Mouse (Mus musculus): ENCODE results near the gene Ranbp1. TPM values are rescaled to one million over a fixed set of nuclear protein-coding genes. Genes with fewer than 3 reads are reported as not detected.

The Ranbp1 gene
- total and polyA plus RNA-seq, 3 experiments: 605 to 1,263 (median 1,124) TPM

DNA sequence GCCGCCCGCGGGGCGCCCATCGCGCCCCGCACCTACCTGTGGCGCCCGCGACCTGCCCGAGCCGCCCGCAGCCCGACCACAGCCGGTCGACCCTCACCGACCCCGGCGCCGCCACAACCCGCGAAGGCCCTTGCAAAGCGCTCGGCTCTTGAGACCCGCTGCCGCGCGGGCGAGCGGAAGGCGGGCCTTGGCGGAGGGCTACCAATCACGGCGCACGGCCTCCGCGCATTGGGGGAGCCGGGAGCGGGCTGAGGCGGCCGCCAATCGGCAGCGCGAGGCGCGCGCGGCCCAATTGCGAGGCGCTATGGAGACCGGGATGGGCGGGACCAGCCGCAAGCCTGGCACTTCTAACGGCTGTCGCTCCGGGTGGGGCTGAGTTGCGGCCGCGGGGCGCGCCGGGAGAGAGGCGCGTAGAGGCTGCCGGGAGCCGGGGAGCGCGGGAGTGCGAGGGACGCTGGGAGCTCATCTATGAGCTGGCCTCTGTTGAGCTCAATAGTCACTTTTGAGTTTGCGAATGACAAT is 40.6 kb upstream of the Ranbp1 start, which contains the start of gene Dgcr8 (continued):
- TF ChIP-seq JUN (IDR thresholded peaks at IDR 0.05; ENCODE audit: insufficient read depth, low read depth, low read length) (no peak), GABPA (IDR thresholded peaks at IDR 0.05; ENCODE audit: insufficient replicate concordance, low read depth, low read length) (no peak), HCFC1 (IDR thresholded peaks at IDR 0.05; ENCODE audit: low read depth, low read length) (peak; percentile 80), EP300 (IDR thresholded peaks at IDR 0.05; ENCODE audit: low read length) (no peak), MAZ (IDR thresholded peaks at IDR 0.05; ENCODE audit: low read depth, low read length) (peak; percentile 96), ZC3H11A (IDR thresholded peaks at IDR 0.05; ENCODE audit: low read depth, low read length) (no peak), TCF12 (IDR thresholded peaks at IDR 0.05; ENCODE audit: low read depth, low read length) (peak; percentile 69; the same call in 1 of the 2 replicates), CHD2 (IDR thresholded peaks at IDR 0.05; ENCODE audit: low read length) (peak; percentile 93), TBP (conservative IDR thresholded peaks at IDR 0.05; ENCODE audit: low read depth, low read length) (0 out of 2 replicates have a peak, but pooled peaks have one; percentile 72), NELFE (IDR thresholded peaks at IDR 0.05; ENCODE audit: low read depth, low read length) (peak; percentile 85), BHLHE40 (IDR thresholded peaks at IDR 0.05; ENCODE audit: low read depth, low read length) (no peak), ETS1 (conservative IDR thresholded peaks at IDR 0.05; ENCODE audit: low read depth, low read length) (no peak), JUND (conservative IDR thresholded peaks at IDR 0.05; ENCODE audit: low read depth, low read length) (no peak)

DNA sequence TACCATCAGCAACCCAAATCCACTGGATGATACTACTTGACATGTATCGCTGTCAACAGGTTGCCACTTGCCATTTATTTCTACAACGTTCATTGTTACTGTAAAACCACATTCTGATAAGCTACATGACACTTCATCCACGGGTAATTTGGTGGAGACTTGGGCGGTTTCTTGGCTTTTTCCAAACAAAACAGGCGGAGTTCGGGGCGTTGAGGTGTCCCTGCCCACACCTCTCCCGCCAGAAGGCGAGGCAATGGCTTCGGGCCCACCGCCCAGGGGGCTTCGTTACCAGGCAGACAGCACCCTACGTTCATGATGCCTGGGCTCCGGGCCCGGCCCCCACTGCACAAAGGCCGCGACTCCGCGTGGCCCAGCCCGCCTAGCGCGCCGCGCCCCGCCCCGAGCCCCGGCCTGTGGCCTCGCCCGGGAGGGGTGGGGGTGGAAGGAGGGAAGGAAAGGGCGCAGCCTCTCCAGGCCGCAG is 40.1 kb upstream of the Ranbp1 start:
- DNase-seq (ENCODE audit: extremely low read depth): no peak
- H3K4me3 ChIP-seq (replicated peaks in 1 of 3; ENCODE audit: low read depth in 2 of 3, low read length in 2 of 3, poor library complexity in 1 of 3): peak overlapping the region; percentile 69 to 99 (median 83)
- H3K36me3 ChIP-seq (replicated peaks in 1 of 2; ENCODE audit: control insufficient read depth in 1 of 2, insufficient read depth in 1 of 2, low read length in 1 of 2): peaks cover 24 to 40% of the 10 kb centered on the region in 2 experiments
- peak overlapping the region; percentile 99 for H3K4me2 ChIP-seq (ENCODE audit: insufficient read depth, low read depth, poor library complexity, severe bottlenecking)
- H3K27me3 ChIP-seq (replicated peaks): no peaks in the 10 kb centered on the region
- peak overlapping the region; percentile 1; the same call in 1 of the 2 replicates for H3K27ac ChIP-seq (ENCODE audit: insufficient read depth, low read depth)
- H3K9me3 ChIP-seq (replicated peaks; ENCODE audit: low read length): no peaks in the 10 kb centered on the region
- H3K4me1 ChIP-seq (ENCODE audit: control insufficient read depth in 1 of 2, insufficient read depth in 2 of 2): peaks cover 13 to 33% of the 10 kb centered on the region in 2 experiments
- dilution Hi-C loops (cut with MboI; ENCODE audit: extremely low pct_ligation_motif_present, extremely low pct_unique_long_range_greater_than_20kb, low sequenced_read_pairs): no loop called here
- H3K79me2 ChIP-seq (replicated peaks; ENCODE audit: control insufficient read depth, extremely low read depth, insufficient read depth, poor library complexity, severe bottlenecking): peaks cover 51% of the 10 kb centered on the region
- H3K9ac ChIP-seq (ENCODE audit: insufficient read depth, low read depth): peak overlapping the region; percentile 74
- TF ChIP-seq MXI1 (IDR thresholded peaks at IDR 0.05; ENCODE audit: low read depth, low read length) (peak; percentile 90), JUND (conservative IDR thresholded peaks at IDR 0.05; ENCODE audit: low read depth, low read length) (no peak), UBTF (IDR thresholded peaks at IDR 0.05; ENCODE audit: low read depth, low read length) (peak; percentile 93), MYC (IDR thresholded peaks at IDR 0.05; ENCODE audit: low read depth, low read length) (no peak; the same call in 1 of the 2 replicates), KAT2A (IDR thresholded peaks at IDR 0.05; ENCODE audit: insufficient replicate concordance, low read length) (no peak)
- in situ Hi-C loops (cut with MboI; ENCODE audit: low pct_ligation_motif_present, low pct_unique_long_range_greater_than_20kb, low sequenced_read_pairs): loop anchor here (5.0 kb wide), 1 partner anchor 36 kb away; no protein-coding TSS in a partner anchor
